Mouse (Mus musculus): ENCODE data around the gene Rac2. TPM values are rescaled to one million over a fixed set of nuclear protein-coding genes. Genes with fewer than 3 reads are reported as not detected.

Rac2 gene
- total RNA-seq, 2 experiments from 2014 or later, result 2.0 to 2.7 TPM

DNA sequence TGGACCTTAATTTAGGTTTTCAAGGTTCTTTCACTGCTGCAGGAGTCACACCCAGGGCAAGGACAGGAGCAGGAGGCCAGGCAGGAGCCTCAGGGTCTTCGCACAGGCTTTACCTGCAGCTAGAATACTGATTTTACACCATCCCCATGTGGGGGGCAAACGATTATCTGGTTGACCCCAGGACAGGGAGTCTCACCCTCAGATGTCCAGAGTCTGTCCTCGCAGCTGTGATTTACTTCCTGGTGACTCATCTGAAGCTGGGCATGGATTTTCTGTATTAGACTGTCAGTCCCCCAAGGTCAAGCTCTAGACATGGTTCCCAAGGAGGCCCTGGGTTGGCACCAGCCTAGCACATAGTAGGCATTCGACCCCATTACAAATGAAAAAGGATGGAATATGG is 26.5 kb downstream of the Rac2 start:
- DNase-seq, result no peak

- no peak for DNase-seq
These were observed 28.0 kb downstream of the Rac2 start, which contains the start of gene Sstr3 for GRCm38 (mm10) chr15:78544561-78545001. Sstr3 (minus strand) TSS chr15:78544685.

- DNase-seq, result no peak
These were observed 28.5 kb downstream of the Rac2 start for GRCm38 (mm10) chr15:78544041-78544440.

- no peak for DNase-seq
These were observed 29.7 kb downstream of the Rac2 start for GRCm38 (mm10) chr15:78542767-78543303.

DNA sequence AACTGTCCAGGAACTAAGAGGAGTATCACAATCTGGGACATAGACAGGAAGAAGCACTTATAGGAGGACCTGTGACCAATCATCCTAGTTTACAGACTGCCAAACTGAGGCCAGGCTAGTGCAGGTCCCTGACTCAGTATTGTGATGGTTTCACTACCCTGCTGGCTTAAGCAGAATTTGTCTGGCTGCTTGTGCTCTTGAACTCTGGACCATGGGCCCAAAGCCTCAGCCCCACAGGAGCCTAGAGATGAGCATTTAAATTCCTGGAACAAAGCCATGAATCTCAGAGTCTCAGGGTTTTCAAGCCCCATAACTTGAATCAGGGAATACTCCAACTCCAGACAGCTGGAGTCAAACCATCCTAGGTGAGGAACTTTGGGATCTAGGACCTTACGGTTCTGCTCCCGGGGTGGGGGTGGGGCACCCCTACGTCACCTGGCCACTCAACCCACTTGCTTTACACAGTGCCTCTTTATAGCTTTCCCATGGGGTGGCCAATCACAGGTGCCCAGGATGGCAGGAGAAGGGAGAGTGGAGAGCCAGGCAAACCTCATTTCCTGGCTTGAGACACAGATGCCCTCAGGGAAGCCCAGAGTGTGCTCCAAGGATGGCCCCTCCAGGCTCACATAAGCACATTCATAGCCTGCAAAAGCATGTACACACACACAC is 30.4 kb downstream of the Rac2 start:
- DNase-seq, result no peak

GRCm38 (mm10) chr15:78541606-78542005 is 31.0 kb downstream of the Rac2 start:
- DNase-seq, result no peak

DNA sequence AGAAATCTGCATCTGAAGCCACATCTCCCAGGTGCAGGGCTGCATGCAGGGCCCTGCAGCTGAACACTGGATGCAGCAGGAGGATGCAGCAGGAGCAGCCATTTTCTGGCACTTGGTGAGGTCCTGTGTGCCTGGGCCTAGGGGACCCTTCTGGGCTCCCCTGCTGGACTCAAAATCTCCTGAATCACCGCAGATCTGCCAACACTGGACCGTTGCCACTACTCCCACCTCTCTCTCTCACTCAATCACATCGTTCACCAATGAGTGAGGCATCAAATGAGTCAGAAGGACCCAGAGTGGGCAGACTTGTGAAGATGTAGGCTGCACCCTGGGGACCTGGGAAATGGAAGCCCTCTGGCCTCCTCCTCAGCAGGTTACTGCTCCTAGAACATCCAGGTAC is 31.5 kb downstream of the Rac2 start:
- no peak for DNase-seq

- no peak for DNase-seq
These were observed 36.7 kb downstream of the Rac2 start for GRCm38 (mm10) chr15:78535723-78536421.

DNA sequence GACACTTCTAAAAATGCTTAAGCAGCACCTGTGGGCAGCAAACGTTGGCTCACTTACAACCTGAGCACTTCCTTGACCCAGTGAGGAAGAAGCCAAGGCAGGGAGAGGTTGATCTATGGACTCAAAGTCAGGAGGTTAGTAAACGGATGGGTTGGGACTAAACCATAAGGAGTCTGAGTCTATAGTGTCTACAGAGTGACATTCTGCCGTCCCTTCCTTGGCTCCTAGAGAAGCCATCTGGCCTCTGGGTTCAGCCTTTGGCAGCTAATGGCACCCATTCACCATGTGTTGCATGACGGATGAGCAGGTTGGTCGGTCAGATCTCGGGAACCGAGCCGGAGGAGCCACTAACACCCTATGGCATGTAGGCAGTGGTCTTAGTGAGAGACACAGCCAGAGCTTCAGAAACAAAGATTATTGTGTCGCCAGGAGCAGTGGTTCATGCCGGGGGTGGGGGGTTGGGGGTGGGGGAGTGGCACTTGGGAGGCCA is 39.2 kb downstream of the Rac2 start:
- no peak for DNase-seq

DNA sequence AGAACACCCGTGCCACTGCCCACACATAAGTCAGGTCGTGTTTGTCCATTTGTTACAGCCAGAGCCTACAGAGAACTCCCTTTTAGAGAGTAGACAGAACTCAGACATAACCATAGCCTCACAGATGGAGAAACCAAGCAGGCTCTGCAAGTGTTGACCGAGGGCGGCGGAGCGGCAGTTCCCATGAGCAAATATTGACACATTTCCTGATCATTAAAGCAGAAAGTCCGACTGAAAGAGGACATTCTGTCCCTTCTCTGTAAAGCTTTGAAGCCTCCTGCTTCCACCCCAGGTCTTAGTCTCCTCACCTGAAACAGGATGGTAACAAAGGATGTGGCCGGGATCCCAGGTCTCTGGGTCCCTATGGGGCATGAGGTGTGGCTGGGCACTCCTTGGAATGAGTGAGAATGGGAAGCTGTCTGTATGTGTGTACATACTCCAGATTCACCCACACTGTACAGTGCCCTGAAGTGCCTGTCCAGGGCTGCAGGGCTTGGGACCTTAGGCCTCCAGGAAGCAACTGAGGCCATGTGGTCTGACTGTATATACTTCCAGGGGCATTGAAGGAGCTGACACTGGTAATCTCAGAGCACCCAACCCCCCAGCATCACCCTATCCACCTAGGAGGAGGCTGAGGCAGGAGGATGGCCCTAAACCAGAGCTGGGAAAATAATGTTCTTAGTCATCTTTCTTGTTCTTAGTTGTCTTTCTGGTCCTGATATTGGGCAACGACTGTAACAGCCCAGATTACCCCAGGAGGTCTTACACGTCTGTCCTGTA is 39.8 kb downstream of the Rac2 start:
- no peak for DNase-seq

DNA sequence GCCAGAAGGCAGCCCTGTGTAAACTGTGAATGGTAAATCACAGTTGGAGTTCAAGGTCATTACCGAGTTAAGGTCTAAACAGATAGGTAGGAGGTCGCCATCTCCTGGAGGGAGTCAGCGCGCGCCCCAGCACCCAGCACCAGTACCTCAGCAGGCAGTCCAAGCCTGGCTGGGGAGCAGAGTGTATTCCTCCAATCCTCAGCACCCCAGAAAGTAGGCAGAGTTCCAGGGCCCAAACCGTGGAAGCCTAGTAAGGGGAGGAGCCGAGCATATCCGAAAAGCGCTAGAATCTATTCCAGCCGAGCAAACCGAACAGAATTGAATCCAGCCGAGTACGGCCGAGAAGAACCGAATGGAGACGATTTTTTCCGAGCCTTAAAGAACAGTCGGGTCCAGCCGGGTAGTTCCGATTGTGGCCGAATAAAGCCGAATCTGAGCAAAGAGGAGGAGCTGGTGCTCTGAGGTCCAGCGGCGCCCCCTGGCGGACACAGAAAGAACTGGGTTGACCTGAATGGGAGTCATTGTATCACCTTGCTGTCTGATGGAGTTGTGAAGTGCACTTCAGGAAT is 40.6 kb downstream of the Rac2 start:
- DNase-seq, result peak; percentile 98 to 100

- DNase-seq, result no peak
These were observed 41.2 kb downstream of the Rac2 start for GRCm38 (mm10) chr15:78531451-78531720.

GRCm38 (mm10) chr15:78530671-78531450 is 41.7 kb downstream of the Rac2 start, which contains the start of gene C1qtnf6:
C1qtnf6 (minus strand) TSS chr15:78531416.
- DNase-seq, result no peak

DNA sequence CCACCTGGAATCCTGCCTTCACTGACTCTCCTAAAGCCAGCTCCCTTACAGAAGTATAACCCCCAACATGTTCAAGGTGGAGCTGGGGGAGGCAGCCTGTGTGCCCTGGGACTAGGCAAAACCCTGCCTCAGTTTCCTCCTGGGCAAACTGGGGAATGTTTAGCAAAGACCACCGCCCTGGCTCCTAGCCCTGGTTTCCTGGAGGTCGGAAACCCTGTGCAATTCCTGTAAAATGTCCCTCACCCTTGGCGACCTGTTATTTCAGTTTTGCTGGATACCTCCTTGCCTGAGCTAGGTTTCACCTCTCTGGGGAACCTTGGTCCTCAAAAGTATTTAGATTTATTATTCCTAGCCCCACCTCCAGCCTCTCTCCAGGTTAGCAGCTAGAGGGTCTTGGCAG is 42.4 kb downstream of the Rac2 start:
- no peak for DNase-seq

DNA sequence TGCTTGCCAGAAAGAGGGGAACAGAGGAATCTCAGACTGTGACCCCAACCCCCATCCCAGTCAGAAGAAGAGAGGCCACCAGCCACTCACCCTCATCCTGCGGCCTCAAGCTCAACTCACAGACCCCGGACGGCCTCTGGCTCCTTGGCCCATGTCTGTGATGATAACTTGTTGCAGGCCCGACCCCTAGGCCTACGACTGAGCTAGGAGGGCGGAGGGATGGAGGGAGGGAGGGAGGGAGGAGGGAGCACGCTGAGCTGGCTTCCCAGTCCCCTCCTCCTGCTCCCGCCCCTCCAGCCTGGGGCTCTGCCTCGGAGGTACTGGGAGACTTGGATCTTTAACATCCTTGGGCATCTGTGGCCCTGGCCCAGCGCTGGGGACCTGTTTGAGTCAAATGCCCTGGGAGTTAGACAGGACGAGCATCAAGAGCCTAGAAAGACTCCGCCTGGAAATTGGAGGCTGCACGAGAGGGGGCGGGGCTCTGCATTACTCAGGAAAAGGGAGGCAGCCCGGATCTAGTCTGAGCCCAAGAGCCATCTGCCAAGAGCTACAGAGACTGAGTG is 43.1 kb downstream of the Rac2 start:
- peak; percentile 80 to 81 for DNase-seq

DNA sequence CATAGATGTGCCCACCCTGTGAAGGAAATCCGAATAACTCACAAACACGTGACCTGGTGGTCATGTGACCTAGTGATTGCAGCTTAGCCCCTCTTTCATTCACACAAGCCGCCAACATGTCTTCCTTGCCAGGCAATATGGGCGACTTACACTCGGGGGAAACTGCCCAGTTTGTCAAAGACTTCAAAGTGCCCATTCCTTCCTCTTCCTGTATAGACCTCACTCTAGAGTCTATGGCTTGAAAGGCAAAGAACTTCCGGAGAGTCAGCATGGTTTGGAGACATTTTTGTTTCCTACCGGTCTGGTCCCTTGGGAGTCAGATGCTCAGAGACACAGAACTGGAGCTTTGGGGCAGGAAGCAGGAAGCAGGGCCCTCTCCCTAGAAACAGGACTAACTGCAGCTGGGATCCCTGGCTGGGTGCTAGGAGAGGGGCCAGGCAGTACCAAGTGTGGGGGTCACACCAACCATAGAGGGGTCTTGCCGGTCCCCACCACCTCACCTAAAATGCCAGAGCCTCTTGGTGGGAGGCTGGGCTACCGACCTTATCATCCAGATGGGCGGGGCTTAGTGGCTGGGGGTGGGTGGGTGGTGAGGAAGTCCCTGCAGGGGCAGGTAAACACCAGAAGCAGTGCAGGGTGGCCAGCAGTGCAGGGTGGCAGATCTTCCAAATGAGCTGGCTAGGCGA is 43.7 kb downstream of the Rac2 start:
- DNase-seq, result no peak

DNA sequence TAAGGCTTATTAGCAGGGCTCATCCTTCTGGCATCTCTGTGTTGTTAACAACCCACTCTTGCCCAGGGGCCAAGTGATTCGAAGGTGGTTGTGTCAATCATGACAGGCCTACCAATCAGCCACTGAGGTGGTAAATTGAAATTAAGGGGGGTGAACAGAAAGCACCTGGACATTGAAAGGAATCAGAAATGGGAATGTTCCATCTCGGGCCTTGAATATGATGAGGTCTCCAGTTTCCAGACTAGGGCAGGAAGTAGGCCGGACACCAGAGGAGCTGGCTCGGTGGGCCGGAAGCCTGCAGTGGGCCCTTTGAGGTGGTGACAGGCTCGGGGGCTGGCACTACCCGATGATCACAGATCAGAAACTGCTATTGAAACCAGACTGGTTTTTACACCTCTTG is 44.6 kb downstream of the Rac2 start:
- no peak for DNase-seq

GRCm38 (mm10) chr15:78524163-78524562 is 48.4 kb downstream of the Rac2 start:
- no peak for DNase-seq

DNA sequence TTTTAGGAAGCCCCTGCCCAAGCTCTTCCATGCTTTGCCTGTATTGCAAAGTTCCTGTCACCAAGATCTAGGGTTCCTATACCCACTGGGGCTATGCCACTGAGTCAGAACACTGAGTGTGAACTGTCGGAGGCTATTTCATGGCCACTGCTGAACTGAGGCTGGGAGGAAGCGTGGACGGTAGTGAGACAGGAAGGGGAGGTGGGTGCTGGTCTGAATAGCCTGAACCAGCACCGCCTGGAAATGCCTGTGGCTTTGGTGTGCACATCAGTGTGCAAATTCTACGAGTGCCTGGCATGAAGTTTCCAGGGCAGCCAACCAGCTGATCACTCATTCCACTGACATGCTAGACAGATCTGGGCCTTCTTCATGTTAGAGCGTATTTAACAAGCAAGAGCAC is 50.7 kb downstream of the Rac2 start:
- no peak for DNase-seq

GRCm38 (mm10) chr15:78521331-78521730 is 51.3 kb downstream of the Rac2 start:
- DNase-seq, result no peak
